Mouse (Mus musculus) lung, postnatal 0 days (tissue): ENCODE data around the gene Antxr1.

Experiments
- CTCF ChIP-seq: IDR thresholded peaks from 2 replicates; pipeline ENCODE4 v1.5.1; 2016; ENCODE audit warnings: antibody characterized with exemption, mild to moderate bottlenecking
- EP300 ChIP-seq: IDR thresholded peaks from 2 replicates; pipeline ENCODE4 v1.6.1; 2016; ENCODE audit warnings: antibody characterized with exemption, mild to moderate bottlenecking, control low read depth

DNA sequence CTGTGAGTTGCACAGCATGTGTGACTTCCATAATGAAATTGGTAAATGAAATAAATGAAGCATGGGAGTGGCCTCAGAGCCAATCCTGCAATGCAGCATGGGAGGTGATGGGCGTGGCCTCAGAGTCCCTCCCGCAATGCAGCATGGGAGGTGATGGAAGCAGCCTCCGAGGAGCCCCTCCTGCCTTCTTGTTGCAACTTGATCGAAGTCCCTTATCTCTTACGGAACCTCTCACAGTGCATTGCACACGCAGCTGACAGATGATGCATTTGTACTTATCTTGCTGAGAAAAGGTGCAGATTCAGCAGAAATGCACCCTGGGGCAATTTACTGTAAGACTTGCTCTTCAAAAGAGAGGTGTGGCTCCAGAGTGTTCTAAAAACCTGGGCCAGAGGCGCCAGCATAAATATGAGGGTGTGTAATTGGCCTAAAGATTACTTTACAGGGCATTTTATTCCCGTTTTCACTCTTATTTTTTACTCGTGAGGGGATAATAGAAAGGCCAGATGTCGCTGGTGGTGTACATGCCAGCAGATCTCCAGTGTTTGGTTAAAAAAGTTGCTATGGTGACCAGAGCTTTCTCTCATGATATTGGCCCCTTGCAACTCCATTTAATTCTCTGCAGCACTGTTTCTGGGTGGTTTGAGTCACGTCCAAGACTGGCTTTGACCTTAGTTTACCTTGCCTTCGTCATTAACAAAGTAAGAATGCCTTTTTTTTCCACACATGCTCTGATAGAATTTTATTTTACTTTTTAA, 195.6 kb downstream of the Antxr1 start:
- TF ChIP-seq CTCF, result no peak
- TF ChIP-seq EP300, result no peak
